Mouse (Mus musculus) liver, adult 2 months (tissue): ENCODE data around the gene Klc2.

Experiments
- CTCF ChIP-seq: fragments of 200-500 bp; IDR thresholded peaks from 2 replicates; pipeline ENCODE4 v1.5.1; 2011; ENCODE audit warnings: low read depth, low read length, control low read depth
- POLR2A ChIP-seq: fragments of 200-500 bp; IDR thresholded peaks from 2 replicates; pipeline ENCODE4 v1.6.1; 2011; ENCODE audit warnings: low read length, control low read depth; ENCODE audit not compliant: insufficient read depth; ENCODE audit errors: extremely low read depth

DNA sequence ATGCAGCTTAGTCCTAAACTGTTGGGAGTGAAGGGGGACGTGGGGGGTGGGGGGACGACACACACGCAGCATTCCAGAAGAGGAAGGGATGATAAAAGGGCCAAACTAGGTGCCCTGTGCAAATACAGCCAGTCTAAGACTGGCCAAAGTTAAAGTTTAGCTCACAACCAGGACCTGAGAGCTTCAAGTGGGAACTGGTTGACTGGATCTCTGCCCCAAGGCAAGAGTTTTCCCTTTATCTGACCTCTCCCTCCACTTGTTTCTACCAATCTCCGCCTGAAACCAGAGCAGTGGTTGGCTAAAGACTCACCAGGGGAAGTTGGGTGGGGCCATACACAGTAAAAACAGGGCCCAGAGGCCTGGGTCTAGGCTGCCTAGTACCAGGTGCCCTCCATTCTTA, 9.7 kb downstream of the Klc2 start:
- TF ChIP-seq CTCF (no peak), POLR2A (no peak)
